ENCODE assay signal across 8 mouse cellular contexts in the genomic region with DNA sequence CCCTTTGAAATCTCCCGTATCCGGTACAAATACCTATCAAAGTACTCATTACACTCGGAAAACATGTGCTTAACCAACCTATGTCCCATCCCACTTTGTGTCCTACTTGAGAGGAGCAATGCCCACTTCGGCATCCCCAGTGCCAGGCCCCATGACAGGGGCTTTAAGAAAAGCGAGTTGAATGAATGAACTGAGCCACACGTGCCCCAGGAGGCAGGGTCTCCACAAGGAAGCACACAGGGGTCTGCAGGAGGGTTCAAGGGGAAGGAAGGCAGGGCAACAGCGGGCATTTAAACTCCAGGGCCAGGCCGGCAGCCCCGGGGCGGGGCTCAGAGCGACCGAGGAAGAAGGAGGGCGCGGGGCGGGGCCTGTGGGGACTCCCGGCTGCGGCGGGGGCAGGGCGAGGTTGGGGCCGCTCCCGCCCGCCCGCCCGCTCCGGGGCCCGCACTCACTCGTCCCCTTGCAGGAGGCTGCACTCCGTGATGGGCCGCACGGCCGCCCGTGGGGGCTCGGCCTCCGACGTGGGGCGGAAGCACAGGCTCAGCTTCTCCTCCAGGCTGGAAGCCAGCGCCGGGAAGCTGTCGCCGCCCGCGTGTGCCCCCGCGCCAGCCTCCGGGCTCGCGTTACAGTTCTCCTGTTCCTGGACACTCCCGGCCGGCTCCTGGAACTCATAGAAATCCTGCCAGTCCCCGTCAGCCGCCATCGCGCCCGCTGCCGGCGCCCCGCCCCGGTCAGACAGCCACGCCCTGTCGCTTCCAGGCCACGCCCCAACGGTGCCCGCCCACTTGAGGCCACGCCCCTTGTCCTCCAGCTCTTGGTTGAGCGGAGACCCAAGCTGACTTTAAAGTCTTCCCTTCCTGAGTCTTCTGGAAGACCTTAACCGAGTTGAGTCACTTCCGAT. TPM values are rescaled to one million over a fixed set of nuclear protein-coding genes. Genes with fewer than 3 reads are reported as not detected.
DNase-seq lines count a peak whose midpoint lies in the region; ATAC-seq and TF ChIP-seq lines count a peak whose summit lies in the region.

A gene (minus strand): TSS at position 772 of the 901 bp plus-strand sequence.

- peak within 1 kb of the TSS; percentile 93 for H3K27ac ChIP-seq in forebrain, embryonic 10.5 days
- H3K27ac ChIP-seq in heart, embryonic 15.5 days = peak within 1 kb of the TSS; percentile 99
- H3K27ac ChIP-seq in liver, embryonic 14.5 days = peak within 1 kb of the TSS; percentile 83
- peak within 1 kb of the TSS; percentile 93 for H3K27ac ChIP-seq in neural tube, embryonic 11.5 days (ENCODE audit: low read depth, low read length)
- peak within 1 kb of the TSS; percentile 99 for H3K27ac ChIP-seq in stomach, postnatal 0 days (replicated peaks)

- DNase-seq in CD4-positive, CD25-positive, alpha-beta regulatory T cell, adult 2 months (ENCODE audit: low read depth, low spot score) = peak; percentile 93
- peak; percentile 79 for DNase-seq in c-Kit-negative CD71-positive TER-119-positive erythroid progenitor cells, embryonic 14.5 days (ENCODE audit: low read depth, low spot score)
- peak; percentile 91 for DNase-seq in forebrain, embryonic 10.5 days (ENCODE audit: extremely low spot score, low spot score)
- peak; percentile 95 to 97 for DNase-seq in kidney, postnatal 25 days
- DNase-seq in liver, embryonic 14.5 days (ENCODE audit: low read depth in 3 of 3, low spot score in 3 of 3) = peak; percentile 65 to 78 (median 71)
- peak; percentile 92 for DNase-seq in neural tube, embryonic 11.5 days (ENCODE audit: low spot score)
- DNase-seq in stomach, postnatal 0 days (ENCODE audit: low spot score) = peak; percentile 95

- TF ChIP-seq EP300 in liver, embryonic 14.5 days (IDR thresholded peaks at IDR 0.05; ENCODE audit: low read depth) = no peak
- TF ChIP-seq EP300 in stomach, postnatal 0 days (optimal IDR thresholded peaks at IDR 0.05) = peak; percentile 63

- H3K4me3 ChIP-seq in forebrain, embryonic 10.5 days = peak within 1 kb of the TSS; percentile 86
- peak within 1 kb of the TSS; percentile 93 for H3K4me3 ChIP-seq in heart, embryonic 15.5 days
- H3K4me3 ChIP-seq in liver, embryonic 14.5 days (ENCODE audit: insufficient read depth in 1 of 2, low read depth in 2 of 2, low read length in 2 of 2) = peak within 1 kb of the TSS; percentile 66 to 83
- H3K4me3 ChIP-seq in neural tube, embryonic 11.5 days (ENCODE audit: low read depth, low read length) = peak within 1 kb of the TSS; percentile 84
- H3K4me3 ChIP-seq in stomach, postnatal 0 days (ENCODE audit: low read depth, low read length) = peak within 1 kb of the TSS; percentile 97

- peak; percentile 96 for ATAC-seq in heart, embryonic 15.5 days (replicated peaks; ENCODE audit: insufficient number of reproducible peaks, insufficient read depth, low FRiP score, low read depth)
- ATAC-seq in liver, embryonic 14.5 days (ENCODE audit: insufficient read depth) = peak; percentile 97
- peak; percentile 96 for ATAC-seq in neural tube, embryonic 11.5 days (ENCODE audit: insufficient read depth, low FRiP score, low TSS enrichment)
- peak; percentile 98 for ATAC-seq in stomach, postnatal 0 days (ENCODE audit: low FRiP score, low TSS enrichment)

- peaks cover under 1% of the 10 kb centered on the region for H3K36me3 ChIP-seq in forebrain, embryonic 10.5 days (replicated peaks)
- no peaks in the 10 kb centered on the region for H3K36me3 ChIP-seq in heart, embryonic 15.5 days
- no peaks in the 10 kb centered on the region for H3K36me3 ChIP-seq in liver, embryonic 14.5 days (replicated peaks; ENCODE audit: control insufficient read depth, insufficient read depth, low read depth)
- H3K36me3 ChIP-seq in neural tube, embryonic 11.5 days (ENCODE audit: control insufficient read depth, insufficient read depth, low read length) = no peaks in the 10 kb centered on the region
- no peaks in the 10 kb centered on the region for H3K36me3 ChIP-seq in stomach, postnatal 0 days (ENCODE audit: control insufficient read depth, insufficient read depth, low read length)

- no peaks in the 10 kb centered on the region for H3K9me3 ChIP-seq in forebrain, embryonic 10.5 days
- no peaks in the 10 kb centered on the region for H3K9me3 ChIP-seq in heart, embryonic 15.5 days (replicated peaks)
- H3K9me3 ChIP-seq in liver, embryonic 14.5 days (ENCODE audit: control insufficient read depth, low read length) = no peaks in the 10 kb centered on the region
- no peaks in the 10 kb centered on the region for H3K9me3 ChIP-seq in neural tube, embryonic 11.5 days (ENCODE audit: control insufficient read depth, low read length)
- no peaks in the 10 kb centered on the region for H3K9me3 ChIP-seq in stomach, postnatal 0 days (ENCODE audit: control insufficient read depth, low read length)

- no peak for TF ChIP-seq CTCF in liver, embryonic 14.5 days (IDR thresholded peaks at IDR 0.05; ENCODE audit: low read depth)
- no peak for TF ChIP-seq CTCF in stomach, postnatal 0 days (IDR thresholded peaks at IDR 0.05; ENCODE audit: low read depth)

- under 1% methylated on average over 58 of the region's 67 CpGs for WGBS in forebrain, embryonic 10.5 days
- under 1% methylated on average over 67 of the region's 67 CpGs for WGBS in heart, embryonic 15.5 days
- under 1% methylated on average over 61 of the region's 67 CpGs for WGBS in liver, embryonic 14.5 days (ENCODE audit: insufficient replicate concordance)
- under 1% methylated on average over 60 of the region's 67 CpGs for WGBS in neural tube, embryonic 11.5 days
- WGBS in stomach, postnatal 0 days = under 1% methylated on average over 37 of the region's 67 CpGs

- H3K9ac ChIP-seq in heart, embryonic 15.5 days = peak within 1 kb of the TSS; percentile 80
- H3K9ac ChIP-seq in liver, embryonic 14.5 days (replicated peaks) = peak within 1 kb of the TSS; percentile 81
- H3K9ac ChIP-seq in neural tube, embryonic 11.5 days (ENCODE audit: low read length) = peak within 1 kb of the TSS; percentile 92
- H3K9ac ChIP-seq in stomach, postnatal 0 days (ENCODE audit: low read length) = peak within 1 kb of the TSS; percentile 97

- H3K27me3 ChIP-seq in forebrain, embryonic 10.5 days (ENCODE audit: poor library complexity, severe bottlenecking) = peaks cover 10% of the 10 kb centered on the region
- H3K27me3 ChIP-seq in heart, embryonic 15.5 days = no peaks in the 10 kb centered on the region
- H3K27me3 ChIP-seq in liver, embryonic 14.5 days (ENCODE audit: control insufficient read depth, insufficient read depth, low read length) = no peaks in the 10 kb centered on the region
- no peaks in the 10 kb centered on the region for H3K27me3 ChIP-seq in neural tube, embryonic 11.5 days (ENCODE audit: control insufficient read depth, insufficient read depth, low read length)
- H3K27me3 ChIP-seq in stomach, postnatal 0 days (ENCODE audit: control insufficient read depth, insufficient read depth, low read length) = no peaks in the 10 kb centered on the region

- peak within 1 kb of the TSS; percentile 79 for H3K4me2 ChIP-seq in heart, embryonic 15.5 days
- peak within 1 kb of the TSS; percentile 85 for H3K4me2 ChIP-seq in liver, embryonic 14.5 days (ENCODE audit: low read depth)
- H3K4me2 ChIP-seq in neural tube, embryonic 11.5 days (ENCODE audit: low read depth) = peak within 1 kb of the TSS; percentile 68
- H3K4me2 ChIP-seq in stomach, postnatal 0 days (replicated peaks; ENCODE audit: low read depth) = peak within 1 kb of the TSS; percentile 79

- peaks cover 17% of the 10 kb centered on the region for H3K4me1 ChIP-seq in forebrain, embryonic 10.5 days
- H3K4me1 ChIP-seq in heart, embryonic 15.5 days (replicated peaks) = peaks cover 17% of the 10 kb centered on the region
- peaks cover 17 to 33% of the 10 kb centered on the region in 2 experiments for H3K4me1 ChIP-seq in liver, embryonic 14.5 days (replicated peaks; ENCODE audit: control insufficient read depth in 2 of 2, insufficient read depth in 2 of 2, low read length in 1 of 2)
- no peaks in the 10 kb centered on the region for H3K4me1 ChIP-seq in neural tube, embryonic 11.5 days (ENCODE audit: control insufficient read depth, insufficient read depth, low read length)
- H3K4me1 ChIP-seq in stomach, postnatal 0 days (replicated peaks; ENCODE audit: control insufficient read depth, insufficient read depth) = no peaks in the 10 kb centered on the region

RNA-seq across cellular contexts. Expression of the gene that starts here (rescaled TPM):
- 34.6 and 36.3 TPM in 2 replicates for polyA plus RNA-seq in forebrain, embryonic 10.5 days (2016; fragmentation: Nextera tagmentation; extraction: Ambion mirVana)
- polyA plus RNA-seq in heart, embryonic 15.5 days (2015; fragmentation: Nextera tagmentation; extraction: Ambion mirVana) = 48.0 and 51.4 TPM in 2 replicates
- 7.7 and 11.4 TPM in 2 replicates for polyA plus RNA-seq in liver, embryonic 14.5 days (2012; rRNA removed)
- 16.9 and 18.5 TPM in 2 replicates for polyA plus RNA-seq in liver, embryonic 14.5 days (2014; fragmentation: Nextera tagmentation; extraction: Ambion mirVana)
- polyA plus RNA-seq in neural tube, embryonic 11.5 days (2014; fragmentation: Nextera tagmentation; extraction: Ambion mirVana) = 54.7 and 57.0 TPM in 2 replicates
- 27.2 and 28.7 TPM in 2 replicates for polyA plus RNA-seq in stomach, postnatal 0 days (2015; fragmentation: Nextera tagmentation; extraction: Ambion mirVana)

Comparison
In these comparisons a context has a peak if more than half of its experiments do, and no peak if none do; other contexts are left out.
1. Peak in every context shown above with its lines: DNase-seq, ATAC-seq, H3K4me3 ChIP-seq and H3K27ac ChIP-seq.